Mouse (Mus musculus): ENCODE data around the gene Capn7.

DNA sequence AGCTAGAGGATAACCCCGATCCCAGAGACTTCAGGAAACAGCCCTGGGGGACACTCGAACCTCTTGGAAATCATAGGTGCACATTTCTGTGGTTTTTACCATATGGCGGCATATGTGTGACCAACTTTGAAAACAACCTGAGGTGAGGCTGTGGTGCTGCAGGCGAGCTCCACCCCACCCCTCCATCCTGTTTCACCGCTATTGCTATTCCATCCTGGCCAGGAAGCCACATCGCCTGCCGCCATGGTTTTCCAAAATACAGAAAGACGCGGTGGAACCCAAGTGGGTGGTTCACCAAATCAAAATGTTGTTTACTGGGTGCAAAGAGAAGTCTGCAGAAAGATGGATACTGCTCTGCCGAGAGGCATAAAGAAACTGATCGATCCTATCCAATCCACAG is 62.4 kb downstream of the Capn7 start:
- TF ChIP-seq EP300 (IDR thresholded peaks at IDR 0.05; ENCODE audit: low read depth) (no peak), CTCF (IDR thresholded peaks at IDR 0.05; ENCODE audit: low read depth) (no peak)
